Mouse (Mus musculus) liver, embryonic 11.5 days (tissue): ENCODE measurements at regions not wholly inside any gene's neighbourhood (a gene's known extent, or its start where the extent isn't known, plus 50 kb on each side); places are given as distances from the start of the nearest gene placed in this dataset.

ENCODE experiments used
- ATAC-seq: fragments of 200-750 bp; cut with Nextera tagmentation; replicated peaks from 2 replicates; pipeline ENCODE4 v1.8.0; 2017; ENCODE audit warnings: moderate number of reproducible peaks, mild to moderate bottlenecking, moderate TSS enrichment, moderate library complexity; ENCODE audit not compliant: low FRiP score
- DNase-seq: peaks from one replicate; pipeline ENCODE4 v3.0.0-alpha.2; 2017; ENCODE audit warnings: low spot score
- H3K27ac ChIP-seq: fragments of 300-500 bp; sonication (generic); 2 replicates; pipeline ENCODE4 v1.5.1; 2014; ENCODE audit warnings: mild to moderate bottlenecking, low read depth, low read length, control low read depth
- H3K27me3 ChIP-seq: fragments of 300-500 bp; sonication (generic); replicated peaks from 2 replicates; pipeline ENCODE4 v1.6.1; 2014; ENCODE audit warnings: low read length, mixed read lengths; ENCODE audit not compliant: control insufficient read depth, insufficient read depth
- H3K36me3 ChIP-seq: fragments of 300-500 bp; sonication (generic); 2 replicates; pipeline ENCODE4 v1.6.1; 2014; ENCODE audit warnings: mild to moderate bottlenecking, low read length, moderate library complexity, mixed read lengths; ENCODE audit not compliant: control insufficient read depth, insufficient read depth
- H3K4me1 ChIP-seq: fragments of 300-500 bp; sonication (generic); replicated peaks from 2 replicates; pipeline ENCODE4 v1.6.1; 2014; ENCODE audit warnings: low read length, mixed read lengths; ENCODE audit not compliant: control insufficient read depth, insufficient read depth
- H3K4me2 ChIP-seq: fragments of 300-500 bp; sonication (generic); 2 replicates; pipeline ENCODE4 v1.6.1; 2014; ENCODE audit warnings: mild to moderate bottlenecking, control low read depth, moderate library complexity
- H3K4me3 ChIP-seq: fragments of 300-500 bp; sonication (generic); 2 replicates; pipeline ENCODE4 v1.5.1; 2014; ENCODE audit warnings: low read depth, low read length, control low read depth
- H3K9ac ChIP-seq: fragments of 300-500 bp; sonication (generic); 2 replicates; pipeline ENCODE4 v1.6.1; 2014; ENCODE audit warnings: low read depth, low read length, control low read depth
- H3K9me3 ChIP-seq: fragments of 300-500 bp; sonication (generic); 2 replicates; pipeline ENCODE4 v1.6.1; 2016; ENCODE audit warnings: low read length, inconsistent platforms, mixed read lengths; ENCODE audit not compliant: control insufficient read depth
- WGBS: fragments of 180-500 bp; shearing (Covaris S2); extraction: QIAGEN DNeasy Blood & Tissue Kit; methylation state at CpG from one replicate; pipeline ENCODE4 v1.1.7; 2014; 5-methylcytosine and 5-hydroxymethylcytosine counted together

DNA sequence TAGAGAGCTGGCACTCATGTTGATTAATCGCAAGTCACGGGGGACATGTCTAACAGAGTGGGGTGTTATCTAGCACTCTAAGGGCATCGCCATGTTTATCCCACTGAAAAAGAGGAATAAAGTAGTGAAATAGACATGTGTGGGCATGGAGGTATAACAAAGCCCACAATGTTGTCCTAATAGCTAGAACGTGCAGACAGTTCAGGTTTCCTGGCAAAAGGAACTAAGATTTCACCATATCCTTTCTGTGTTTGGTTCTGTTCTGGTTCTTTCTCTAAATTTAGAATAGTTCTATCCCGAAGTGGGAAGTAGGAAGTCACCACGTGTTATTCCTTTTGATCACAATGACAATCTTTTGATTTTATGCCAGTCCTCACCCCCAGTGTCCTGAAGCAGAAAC, 123.2 kb downstream of the Gm13691 start:
- Histone ChIP-seq H3K4me1 (no peaks in the 10 kb centered on the region), H3K36me3 (no peaks in the 10 kb centered on the region), H3K4me3 (no peak overlapping the region), H3K27me3 (no peaks in the 10 kb centered on the region), H3K9ac (no peak overlapping the region), H3K27ac (no peak overlapping the region), H3K4me2 (no peak overlapping the region), H3K9me3 (no peaks in the 10 kb centered on the region)
- WGBS: 52% methylated on average over 6 of the region's 6 CpGs
- no peak for DNase-seq
- ATAC-seq: no peak

GRCm38 (mm10) chr2:84119839-84120238, 129.5 kb downstream of the Gm13691 start:
- no peak overlapping the region for H3K27ac ChIP-seq
- H3K4me3 ChIP-seq: no peak overlapping the region
- WGBS: 87% methylated on average over 2 of the region's 2 CpGs
- no peak overlapping the region for H3K9ac ChIP-seq
- DNase-seq (no peak), ATAC-seq (no peak)
- H3K9me3 ChIP-seq: no peaks in the 10 kb centered on the region
- no peaks in the 10 kb centered on the region for H3K27me3 ChIP-seq
- no peaks in the 10 kb centered on the region for H3K36me3 ChIP-seq
- no peak overlapping the region for H3K4me2 ChIP-seq
- no peaks in the 10 kb centered on the region for H3K4me1 ChIP-seq

- no peak for DNase-seq
- no peak for ATAC-seq
- H3K27me3 ChIP-seq: no peaks in the 10 kb centered on the region
- no peaks in the 10 kb centered on the region for H3K4me1 ChIP-seq
- H3K27ac ChIP-seq: no peak overlapping the region
- no peaks in the 10 kb centered on the region for H3K9me3 ChIP-seq
- no peak overlapping the region for H3K4me2 ChIP-seq
- H3K4me3 ChIP-seq: no peak overlapping the region
- 79% methylated on average over 3 of the region's 3 CpGs for WGBS
- H3K36me3 ChIP-seq: no peaks in the 10 kb centered on the region
- H3K9ac ChIP-seq: no peak overlapping the region
These were observed 137.2 kb downstream of the Gm13691 start for GRCm38 (mm10) chr2:84127586-84127985.

DNA sequence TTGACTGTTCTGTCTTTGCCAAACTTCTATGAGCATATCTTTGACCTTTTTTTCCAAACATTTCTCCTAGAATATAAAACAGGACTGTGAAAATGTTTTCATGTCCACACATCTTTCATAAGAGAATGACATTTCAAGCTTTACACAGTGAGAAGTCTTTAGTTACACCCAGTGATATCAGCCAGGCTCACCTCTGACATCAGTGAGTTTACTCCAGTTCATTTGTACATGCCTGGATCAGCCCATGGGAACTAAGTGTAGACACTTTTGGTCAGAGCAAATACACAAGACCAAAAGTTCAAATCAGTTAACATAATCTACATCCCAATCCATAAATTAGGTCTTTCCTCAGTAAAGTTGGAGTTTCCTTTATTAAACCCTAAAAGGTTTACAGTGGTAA, 171.4 kb downstream of the Gm13691 start:
- H3K4me1 ChIP-seq: no peaks in the 10 kb centered on the region
- DNase-seq (no peak), ATAC-seq (no peak)
- no peaks in the 10 kb centered on the region for H3K27me3 ChIP-seq
- H3K4me2 ChIP-seq: no peak overlapping the region
- H3K9ac ChIP-seq: no peak overlapping the region
- H3K36me3 ChIP-seq: no peaks in the 10 kb centered on the region
- no peaks in the 10 kb centered on the region for H3K9me3 ChIP-seq
- H3K27ac ChIP-seq: no peak overlapping the region
- no peak overlapping the region for H3K4me3 ChIP-seq

- Histone ChIP-seq H3K4me2 (no peak overlapping the region), H3K4me1 (no peaks in the 10 kb centered on the region), H3K4me3 (no peak overlapping the region), H3K27ac (no peak overlapping the region), H3K36me3 (no peaks in the 10 kb centered on the region), H3K27me3 (no peaks in the 10 kb centered on the region), H3K9me3 (no peaks in the 10 kb centered on the region), H3K9ac (no peak overlapping the region)
- DNase-seq (no peak), ATAC-seq (no peak)
- 78% methylated on average over 3 of the region's 3 CpGs for WGBS
These were observed 183.1 kb downstream of the Gm13691 start for GRCm38 (mm10) chr2:84173450-84173849.

- H3K27ac ChIP-seq: no peak overlapping the region; the same call in 1 of the 2 replicates
- no peaks in the 10 kb centered on the region for H3K9me3 ChIP-seq
- 45% methylated on average over 5 of the region's 5 CpGs for WGBS
- no peak overlapping the region for H3K4me2 ChIP-seq
- no peaks in the 10 kb centered on the region for H3K27me3 ChIP-seq
- H3K4me1 ChIP-seq: 0 out of 2 replicates have a peak, but pooled peaks cover 2% of the 10 kb centered on the region
- H3K9ac ChIP-seq: no peak overlapping the region
- no peak overlapping the region for H3K4me3 ChIP-seq
- no peak for DNase-seq
- ATAC-seq: 0 out of 2 replicates have a peak, but pooled peaks have one; percentile 13
- H3K36me3 ChIP-seq: no peaks in the 10 kb centered on the region
These were observed 193.4 kb downstream of the Gm13691 start for GRCm38 (mm10) chr2:84183624-84184287.

- Histone ChIP-seq H3K4me1 (0 out of 2 replicates have a peak, but pooled peaks cover 2% of the 10 kb centered on the region), H3K9me3 (no peaks in the 10 kb centered on the region), H3K27me3 (no peaks in the 10 kb centered on the region), H3K4me2 (peak overlapping the region; percentile 38), H3K27ac (no peak overlapping the region; the same call in 1 of the 2 replicates), H3K36me3 (no peaks in the 10 kb centered on the region), H3K9ac (no peak overlapping the region), H3K4me3 (no peak overlapping the region)
- DNase-seq (peak; percentile 33), ATAC-seq (peak; percentile 42)
- WGBS: 47% methylated on average over 19 of the region's 19 CpGs
These were observed 194.1 kb downstream of the Gm13691 start for GRCm38 (mm10) chr2:84184288-84185015.

DNA sequence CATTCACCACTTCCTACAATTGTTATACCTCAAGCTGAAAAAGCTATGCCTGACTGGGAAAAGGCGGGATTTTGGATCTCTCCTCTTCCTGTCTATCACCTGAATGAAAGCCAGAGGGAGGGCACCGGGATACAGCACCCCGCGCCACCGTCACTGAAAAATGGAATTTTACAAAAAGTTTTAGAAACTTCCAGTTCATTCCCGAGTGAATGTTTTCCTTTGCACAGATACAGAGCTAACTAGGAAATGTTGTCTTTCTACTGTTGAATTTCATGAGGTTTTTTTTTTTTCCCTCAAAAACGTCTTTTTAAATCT, 194.6 kb downstream of the Gm13691 start:
- Histone ChIP-seq H3K4me2 (peak overlapping the region; percentile 38), H3K9ac (no peak overlapping the region), H3K9me3 (no peaks in the 10 kb centered on the region), H3K27me3 (no peaks in the 10 kb centered on the region), H3K36me3 (no peaks in the 10 kb centered on the region), H3K4me1 (0 out of 2 replicates have a peak, but pooled peaks cover 2% of the 10 kb centered on the region), H3K4me3 (no peak overlapping the region), H3K27ac (no peak overlapping the region)
- WGBS: 71% methylated on average over 7 of the region's 7 CpGs
- ATAC-seq: peak; percentile 17; the same call in 1 of the 2 replicates
- DNase-seq: no peak
